In genomic region chr12:52500915-52501833, GRCm38 (mm10) we compare ENCODE assay signal across 9 mouse cellular contexts. TPM values are rescaled to one million over a fixed set of nuclear protein-coding genes. Genes with fewer than 3 reads are reported as not detected.
DNase-seq lines count a peak whose midpoint lies in the region; ATAC-seq and TF ChIP-seq lines count a peak whose summit lies in the region.
"Had no signal": no experiment of that assay in that cellular context is flagged by ENCODE, and none has a peak within 500 bp of the region (broad histone marks: within the 10 kb centered on the region; RNA-seq: fewer than 3 reads in every experiment).

No protein-coding gene starts in this region.

- no peak overlapping the region for H3K9ac ChIP-seq in liver, embryonic 14.5 days (replicated peaks)
- H3K9ac ChIP-seq: lung, embryonic 15.5 days had no signal

- H3K36me3 ChIP-seq in liver, embryonic 14.5 days (replicated peaks; ENCODE audit: control insufficient read depth, insufficient read depth, low read depth): no peaks in the 10 kb centered on the region
- H3K36me3 ChIP-seq in splenic B cell, adult 2 months (ENCODE audit: control insufficient read depth, insufficient read depth, low read length, poor library complexity, severe bottlenecking): no peaks in the 10 kb centered on the region
- H3K36me3 ChIP-seq: lung, embryonic 15.5 days had no signal

- 46% methylated on average over 8 of the region's 8 CpGs for WGBS in liver, embryonic 14.5 days (ENCODE audit: insufficient replicate concordance)

- DNase-seq in adrenal gland, adult 8-10 months: peak; percentile 10
- no peak for DNase-seq in adrenal gland, postnatal 25 days
- DNase-seq in liver, embryonic 14.5 days (ENCODE audit: low read depth in 3 of 3, low spot score in 3 of 3): no peak
- no peak for DNase-seq in liver
- DNase-seq in heart, postnatal 10 days: peak; percentile 37 to 46
- peak; percentile 76 for DNase-seq in splenic B cell, adult 2 months (ENCODE audit: low read depth, low spot score)
- no peak for DNase-seq in right cerebral cortex, adult 18-20 months
- no peak for DNase-seq in layer of hippocampus, postnatal 14 days (ENCODE audit: low spot score in 2 of 2)

- intact Hi-C loops in heart, postnatal 10 days (cut with DNase I): loop anchor here (5.0 to 10.0 kb wide), 4 partner anchors 136 to 396 kb away; no protein-coding TSS in a partner anchor

- no peak for ATAC-seq in liver, embryonic 14.5 days (ENCODE audit: insufficient read depth)

- H3K4me3 ChIP-seq in liver, embryonic 14.5 days (ENCODE audit: insufficient read depth in 1 of 2, low read depth in 2 of 2, low read length in 2 of 2): no peak overlapping the region
- H3K4me3 ChIP-seq: lung, embryonic 15.5 days had no signal

- H3K27ac ChIP-seq in liver, embryonic 14.5 days: no peak overlapping the region

- no peaks in the 10 kb centered on the region; the same call in 1 of the 2 replicates for H3K27me3 ChIP-seq in liver, embryonic 14.5 days (ENCODE audit: control insufficient read depth, insufficient read depth, low read length)
- H3K27me3 ChIP-seq in splenic B cell, adult 2 months (ENCODE audit: control insufficient read depth, insufficient read depth, low read length, poor library complexity, severe bottlenecking): no peaks in the 10 kb centered on the region; the same call in 1 of the 2 replicates
- H3K27me3 ChIP-seq: lung, embryonic 15.5 days had no signal

- H3K4me2 ChIP-seq in liver, embryonic 14.5 days (ENCODE audit: low read depth): no peak overlapping the region
- H3K4me2 ChIP-seq: lung, embryonic 15.5 days had no signal

- TF ChIP-seq EP300 in liver, embryonic 14.5 days (IDR thresholded peaks at IDR 0.05; ENCODE audit: low read depth): no peak

- peak; percentile 51; the same call in 1 of the 2 replicates for TF ChIP-seq CTCF in liver, embryonic 14.5 days (IDR thresholded peaks at IDR 0.05; ENCODE audit: low read depth)

- no peaks in the 10 kb centered on the region for H3K9me3 ChIP-seq in liver, embryonic 14.5 days (ENCODE audit: control insufficient read depth, low read length)
- H3K9me3 ChIP-seq: lung, embryonic 15.5 days had no signal

- peaks cover 0 to 4% of the 10 kb centered on the region in 2 experiments; a peak in 1 of 4 replicates for H3K4me1 ChIP-seq in liver, embryonic 14.5 days (replicated peaks; ENCODE audit: control insufficient read depth in 2 of 2, insufficient read depth in 2 of 2, low read length in 1 of 2)

RNA-seq across cellular contexts. Expression of gene Arhgap5, which starts 2.6 kb away (rescaled TPM):
- total RNA-seq in adrenal gland, adult 8-10 months (2022): 100 to 1,000 TPM in 1 of 4 experiments, 10 to 100 TPM in 3; 59.8 to 108 (median 84.4) TPM
- total RNA-seq in adrenal gland, postnatal 25 days (2021): 75.8 and 81.4 TPM in 2 replicates
- polyA plus RNA-seq in liver, embryonic 14.5 days (2012; rRNA removed): 2.6 and 3.5 TPM in 2 replicates
- 7.8 and 9.4 TPM in 2 replicates for polyA plus RNA-seq in liver, embryonic 14.5 days (2014; fragmentation: Nextera tagmentation; extraction: Ambion mirVana)
- total RNA-seq in heart, postnatal 10 days (2021): 10 to 100 TPM; 78.7 to 88.7 TPM
- 100 to 1,000 TPM; 113 TPM for total RNA-seq in layer of hippocampus, postnatal 14 days (2021)

Comparison
In these comparisons a context has a peak if more than half of its experiments do, and no peak if none do; other contexts are left out.
1. DNase-seq: peak in adrenal gland, adult 8-10 months (single experiment), heart, postnatal 10 days (2 of 2) and splenic B cell, adult 2 months (single experiment); none in adrenal gland, postnatal 25 days (single experiment), liver, embryonic 14.5 days (0 of 3), liver (single experiment), right cerebral cortex, adult 18-20 months (single experiment) and layer of hippocampus, postnatal 14 days (0 of 2).